Mouse (Mus musculus) cerebellum, postnatal 4 days (tissue): Measurements from ENCODE around the gene Mbd3l2.
A peak's percentile ranks its signal among the peaks of the same experiment; 100 is the strongest.
"Not testable (repeated sequence)": the region's sequence is repeated elsewhere in the genome, so short reads cannot be mapped to it uniquely, and the experiment has no call there.

ENCODE experiments used
- DNase-seq, 2 experiments: peaks; one replicate each; pipeline ENCODE4 v3.0.0; 2022; ENCODE audit warnings: low spot score in 2 of 2, mixed read lengths in 1 of 2

The Mbd3l2 gene

GRCm38 (mm10) chr9:18430354-18430753, at the start of gene Mbd3l2:
Gene Mbd3l2, plus strand, starts transcription at chr9:18430654.
- no peak for DNase-seq

DNA sequence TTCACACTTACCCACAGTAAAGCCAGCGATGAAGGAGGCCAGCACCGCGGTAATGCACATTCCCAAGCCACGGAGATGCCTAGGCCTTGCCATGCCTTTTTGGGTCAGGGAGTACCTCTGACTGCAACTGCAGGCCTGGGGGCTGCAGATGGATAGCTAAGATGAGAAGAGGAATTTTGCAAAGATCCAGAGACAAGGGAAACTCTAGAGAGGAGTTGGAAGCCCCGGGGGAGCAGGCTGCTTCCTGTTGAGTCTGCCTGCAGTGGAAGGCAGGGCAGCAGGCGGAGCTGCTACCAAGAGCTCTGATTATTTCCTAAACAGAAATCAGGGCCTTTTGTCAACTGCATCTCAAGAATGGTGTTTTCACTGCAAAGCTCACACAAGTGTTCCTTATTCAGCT, 44.7 kb upstream of the Mbd3l2 start:
- DNase-seq, result no peak

- DNase-seq, result no peak
These were observed 30.8 kb upstream of the Mbd3l2 start for GRCm38 (mm10) chr9:18399629-18400028.

DNA sequence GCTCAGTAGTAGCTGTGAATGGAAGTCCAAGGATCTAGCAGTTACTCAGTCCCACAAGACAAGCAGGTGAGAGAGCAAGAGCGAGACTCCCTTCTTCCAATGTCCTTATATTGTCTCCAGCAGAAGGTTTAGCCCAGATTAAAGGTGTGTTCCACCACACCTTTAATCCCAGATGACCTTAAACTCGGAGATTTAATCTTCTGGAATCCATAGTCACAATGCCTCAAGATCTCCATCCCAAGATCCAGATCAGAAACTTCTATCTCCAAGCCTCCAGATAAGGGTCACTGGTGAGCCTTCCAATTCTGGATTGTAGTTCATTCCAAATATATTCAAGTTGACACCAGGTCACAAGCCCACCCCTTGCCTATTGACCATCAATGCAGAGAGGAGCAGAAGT, 27.6 kb upstream of the Mbd3l2 start, which contains the start of gene Naalad2:
Naalad2 (minus strand) TSS at position 101 of the 400 bp plus-strand sequence.
- DNase-seq, result not testable (repeated sequence)

GRCm38 (mm10) chr9:18404118-18404517, 26.3 kb upstream of the Mbd3l2 start, which contains the start of gene Ubtfl1:
Gene Ubtfl1, plus strand, starts transcription at chr9:18404418.
- DNase-seq, result no peak

DNA sequence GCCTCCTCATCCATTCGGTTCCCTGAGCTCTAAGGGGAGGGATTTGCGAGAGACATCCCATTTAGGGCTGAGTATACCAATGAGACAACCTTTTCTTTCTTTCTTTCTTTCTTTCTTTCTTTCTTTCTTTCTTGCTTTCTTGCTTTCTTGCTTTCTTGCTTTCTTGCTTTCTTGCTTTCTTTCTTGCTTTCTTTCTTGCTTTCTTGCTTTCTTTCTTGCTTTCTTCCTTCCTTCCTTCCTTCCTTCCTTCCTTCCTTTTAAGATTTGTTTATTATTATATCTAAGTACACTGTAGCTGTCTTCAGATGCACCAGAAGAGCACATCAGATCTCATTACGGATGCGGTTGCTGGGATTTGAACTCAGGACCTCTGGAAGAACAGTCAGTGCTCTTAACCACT, 18.1 kb upstream of the Mbd3l2 start:
- not testable (repeated sequence) for DNase-seq

GRCm38 (mm10) chr9:18431687-18432086, 1.2 kb downstream of the Mbd3l2 start:
- peak in 1 of 2 experiments; percentile 32 for DNase-seq

DNA sequence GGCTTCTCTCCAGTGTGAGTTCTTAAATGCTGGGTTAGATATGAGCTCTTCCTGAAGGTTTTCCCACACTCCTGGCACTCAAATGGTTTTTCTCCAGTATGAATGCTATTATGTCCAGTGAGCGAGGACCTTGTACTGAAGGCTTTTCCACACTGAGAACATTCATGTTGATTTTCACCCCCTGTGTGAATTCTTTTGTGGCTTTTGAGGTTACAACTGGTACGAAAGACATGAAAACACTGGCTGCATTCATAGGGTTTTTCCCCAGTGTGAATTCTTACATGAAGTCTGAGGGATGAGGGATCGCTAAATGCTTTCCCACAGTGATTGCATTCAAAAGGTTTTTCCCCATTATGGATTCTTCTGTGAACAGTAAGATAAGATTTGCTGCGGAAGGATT, 26.1 kb downstream of the Mbd3l2 start:
- DNase-seq, result no peak

DNA sequence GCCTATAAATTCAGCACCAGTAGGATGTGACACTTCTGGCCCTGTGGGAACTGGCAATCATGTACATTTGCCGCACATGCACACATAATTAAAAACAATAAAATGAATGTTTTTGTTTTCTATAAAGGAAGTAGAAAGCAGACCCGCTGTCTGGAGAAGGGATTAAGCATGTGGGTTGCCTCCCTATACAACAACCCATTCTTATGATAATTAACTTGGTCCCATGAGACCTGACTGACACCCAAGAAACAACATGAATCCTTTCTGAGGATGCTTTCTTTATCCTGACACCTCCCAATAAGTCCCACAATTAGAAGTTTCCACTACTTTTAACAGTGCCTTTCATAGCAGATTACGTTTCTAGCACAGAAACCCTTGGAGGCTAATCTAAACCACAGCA, 36.9 kb downstream of the Mbd3l2 start:
- no peak for DNase-seq

DNA sequence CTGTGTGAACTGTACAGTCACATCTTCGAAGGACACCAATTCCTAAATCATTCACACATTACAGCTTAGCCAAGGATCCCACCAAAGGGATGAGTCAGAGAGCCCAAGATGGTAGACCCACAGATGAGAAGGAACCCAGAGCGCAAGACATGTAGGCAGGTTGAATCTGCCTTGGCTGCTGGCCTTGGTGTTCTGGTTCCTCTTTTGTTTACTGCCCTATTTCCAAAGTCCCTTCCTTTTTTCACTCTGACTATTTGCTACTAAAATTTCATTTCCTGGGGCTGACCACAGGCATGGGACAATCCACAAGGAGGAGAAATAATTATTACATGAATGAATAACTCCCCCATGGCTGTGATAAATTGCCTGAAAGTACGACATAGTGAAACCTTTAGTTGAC, 37.6 kb downstream of the Mbd3l2 start:
- no peak for DNase-seq

DNA sequence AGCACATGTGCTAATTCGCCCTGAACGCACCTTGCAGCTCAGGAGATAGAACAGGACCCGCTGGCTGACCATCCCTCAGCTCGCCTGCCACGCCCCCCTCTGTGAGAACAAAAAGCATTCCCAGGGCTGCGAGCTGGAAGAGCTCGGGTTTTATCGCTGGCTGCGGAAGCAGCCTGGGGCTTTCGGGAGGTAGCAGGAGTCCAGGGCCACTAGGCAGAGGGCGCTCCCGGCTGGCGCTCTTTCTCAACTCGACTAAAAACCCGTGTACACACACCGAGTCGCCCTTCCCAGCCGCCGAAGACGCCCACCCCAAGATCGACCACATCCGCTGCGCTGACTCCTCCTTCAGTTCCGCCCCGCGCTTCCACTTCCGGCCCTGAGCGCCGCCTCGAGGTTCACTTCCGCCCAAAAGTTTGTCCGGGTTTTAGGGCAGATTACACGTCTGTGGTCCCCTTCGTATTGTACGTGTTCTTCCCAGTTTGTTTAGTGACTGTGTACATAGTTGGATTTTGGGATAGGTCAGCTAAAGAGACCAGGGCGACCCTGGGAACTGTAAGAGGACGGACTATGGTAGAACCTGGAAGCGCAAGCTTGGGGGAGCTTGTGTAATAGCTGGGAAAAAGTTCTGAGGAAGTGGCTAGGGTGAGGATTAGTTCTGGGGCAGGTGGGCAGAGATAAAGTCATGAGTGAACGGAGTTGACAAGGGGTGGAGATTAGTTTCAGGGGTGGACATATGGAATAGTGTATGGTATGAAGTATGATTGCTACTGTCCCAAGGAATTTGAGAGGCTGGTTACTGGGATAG, 43.1 kb downstream of the Mbd3l2 start:
- DNase-seq, result peak; percentile 35 to 65

DNA sequence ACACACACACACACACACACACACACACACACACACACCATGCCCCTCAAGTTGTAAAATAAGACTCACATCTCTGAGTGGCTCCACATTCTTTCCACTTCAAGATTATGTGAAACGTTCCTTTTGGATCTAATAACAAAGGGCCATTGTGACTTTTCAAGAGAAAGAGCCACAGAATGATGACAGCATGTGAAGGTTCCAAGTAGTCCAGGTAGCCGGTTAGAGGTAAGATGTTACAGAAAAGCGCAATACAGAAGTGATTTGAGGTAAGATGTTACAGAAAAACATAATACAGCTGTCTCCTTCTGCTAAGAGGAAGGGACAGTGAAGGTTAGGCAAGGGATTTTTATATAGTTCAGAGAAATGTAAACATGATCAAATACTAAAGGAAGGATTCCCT, 47.7 kb downstream of the Mbd3l2 start, which contains the start of the genes Zfp558 and Mbd3l1:
Zfp558 (minus strand) TSS at position 101 of the 400 bp plus-strand sequence.
Mbd3l1 (plus strand) TSS at position 192 of the 400 bp plus-strand sequence.
- DNase-seq, result no peak
